Mouse (Mus musculus): ENCODE data around the gene 4933434E20Rik.

Gene 4933434E20Rik

DNA sequence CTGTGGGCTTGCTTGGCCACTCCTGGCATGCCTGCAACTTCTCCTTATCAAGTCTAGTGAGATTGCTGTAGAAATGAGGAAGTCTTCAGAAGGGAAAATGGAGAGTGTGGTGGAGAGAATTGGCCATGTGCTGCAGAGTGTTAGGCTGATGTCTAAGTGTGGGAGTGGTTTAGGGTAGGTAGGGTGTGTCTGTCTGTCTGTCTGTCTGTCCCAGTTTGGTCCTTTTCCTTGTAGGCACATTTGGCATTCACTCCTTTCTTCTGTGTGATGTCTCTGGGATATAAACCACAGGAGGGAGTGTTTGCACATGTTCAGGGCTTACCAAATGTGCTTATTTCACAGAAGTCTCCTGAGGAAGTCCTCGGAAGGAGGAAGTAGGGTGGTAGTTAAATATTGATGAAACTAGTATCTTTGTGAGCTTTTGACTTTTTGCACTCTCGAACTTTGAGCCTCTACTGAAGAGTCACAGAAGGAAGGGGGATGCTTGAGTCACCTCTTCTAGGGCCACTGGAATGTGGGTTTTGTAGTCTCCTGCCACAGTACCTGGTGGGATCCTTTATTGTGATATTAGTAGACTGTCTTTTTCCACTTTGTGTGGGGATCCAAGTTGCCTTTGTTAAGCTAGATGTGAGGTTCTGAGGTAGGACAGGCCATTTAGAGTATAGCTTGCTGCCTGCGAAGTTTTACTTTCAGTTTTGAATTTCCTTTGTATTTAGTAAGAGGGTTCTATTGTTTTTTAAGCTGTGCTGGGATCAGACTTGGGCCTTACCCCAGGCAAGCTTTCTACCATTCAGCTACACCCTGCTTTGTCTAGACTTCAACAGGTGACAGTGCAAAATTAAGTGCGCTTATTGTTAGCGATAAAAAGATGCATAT lies 30.2 kb downstream of the 4933434E20Rik start:
- no peak for DNase-seq

- DNase-seq: no peak
These were observed 31.6 kb downstream of the 4933434E20Rik start for GRCm38 (mm10) chr3:90083034-90083433.

DNA sequence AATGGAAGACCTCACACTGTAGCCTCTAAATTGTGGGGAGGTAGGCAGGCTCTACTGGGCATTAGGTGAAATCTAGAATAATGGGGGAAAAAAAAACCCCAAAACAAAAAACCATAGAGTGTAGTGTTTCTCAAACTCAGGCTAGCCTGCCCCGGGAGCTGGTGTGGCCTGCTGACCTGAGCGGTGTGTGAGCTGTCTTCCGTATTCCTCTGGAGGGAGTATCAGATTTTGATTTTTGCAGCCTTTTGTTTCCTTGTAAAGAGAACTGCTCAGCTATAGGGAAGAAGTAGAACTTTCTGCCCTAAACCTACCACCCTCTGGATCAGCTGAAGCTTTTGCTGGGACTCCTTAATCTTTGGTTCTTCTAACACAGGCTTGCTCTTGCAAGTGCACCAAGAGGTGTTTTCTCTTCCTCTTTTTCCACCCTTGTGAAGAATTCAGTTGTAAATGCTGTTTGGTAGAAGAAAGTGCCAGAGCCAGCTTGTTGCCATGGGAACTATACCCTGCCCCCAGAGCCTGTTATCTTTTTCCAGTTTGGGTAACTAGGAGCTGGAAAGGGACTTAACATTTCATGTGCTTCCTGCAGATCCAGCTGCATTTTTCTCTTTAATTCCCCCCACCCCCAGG lies 32.4 kb downstream of the 4933434E20Rik start:
- DNase-seq: no peak

GRCm38 (mm10) chr3:90084790-90085189 lies 33.4 kb downstream of the 4933434E20Rik start:
- DNase-seq: no peak

GRCm38 (mm10) chr3:90085281-90085680 lies 33.8 kb downstream of the 4933434E20Rik start:
- no peak for DNase-seq

DNA sequence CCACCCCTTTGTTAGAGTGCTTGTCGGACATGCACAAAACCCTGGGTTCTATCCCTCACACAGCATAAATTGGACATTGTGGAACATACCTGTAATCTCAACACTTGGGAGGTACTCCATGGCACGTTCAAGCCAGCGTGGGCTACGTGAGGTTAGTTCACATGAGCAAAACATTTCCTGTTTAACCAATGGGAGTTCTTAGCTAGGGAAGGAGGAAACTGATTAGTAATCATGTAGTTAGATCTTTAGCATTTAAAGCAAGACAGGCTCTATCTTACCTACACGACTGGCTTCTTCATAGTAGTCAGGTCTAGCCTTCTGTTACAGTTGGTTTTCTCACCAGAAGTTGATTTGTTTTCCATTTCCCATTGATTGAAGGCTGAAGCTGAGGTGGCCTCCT lies 34.6 kb downstream of the 4933434E20Rik start:
- no peak for DNase-seq

- no peak for DNase-seq
These were observed 37.2 kb downstream of the 4933434E20Rik start for GRCm38 (mm10) chr3:90088617-90089016.

GRCm38 (mm10) chr3:90090892-90091291 lies 39.5 kb downstream of the 4933434E20Rik start:
- DNase-seq: no peak

- DNase-seq: no peak
These were observed 43.0 kb downstream of the 4933434E20Rik start for GRCm38 (mm10) chr3:90094453-90094852.

- DNase-seq: no peak
These were observed 46.5 kb downstream of the 4933434E20Rik start for GRCm38 (mm10) chr3:90097928-90098327.

DNA sequence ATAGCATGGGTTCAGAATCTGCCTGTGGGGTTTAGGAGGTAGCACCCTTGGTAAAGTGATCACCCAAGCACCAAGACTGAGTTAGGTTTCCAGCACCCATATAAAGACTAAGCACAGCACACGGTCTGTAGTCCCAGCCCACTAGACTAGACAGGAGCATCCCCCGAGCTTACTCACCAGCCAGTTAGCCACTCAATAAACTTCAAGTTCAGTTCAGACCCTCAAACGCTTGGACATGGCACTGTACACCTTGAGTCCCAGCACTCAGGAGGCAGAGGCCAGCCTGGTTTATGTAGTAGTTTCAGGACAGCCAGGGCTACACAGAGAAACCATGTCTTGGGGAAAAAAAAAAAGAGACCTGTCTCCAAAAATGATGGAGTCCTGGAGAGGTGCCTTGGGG lies 49.6 kb downstream of the 4933434E20Rik start:
- DNase-seq: no peak

- no peak for DNase-seq
These were observed 50.2 kb downstream of the 4933434E20Rik start for GRCm38 (mm10) chr3:90101673-90102072.

DNA sequence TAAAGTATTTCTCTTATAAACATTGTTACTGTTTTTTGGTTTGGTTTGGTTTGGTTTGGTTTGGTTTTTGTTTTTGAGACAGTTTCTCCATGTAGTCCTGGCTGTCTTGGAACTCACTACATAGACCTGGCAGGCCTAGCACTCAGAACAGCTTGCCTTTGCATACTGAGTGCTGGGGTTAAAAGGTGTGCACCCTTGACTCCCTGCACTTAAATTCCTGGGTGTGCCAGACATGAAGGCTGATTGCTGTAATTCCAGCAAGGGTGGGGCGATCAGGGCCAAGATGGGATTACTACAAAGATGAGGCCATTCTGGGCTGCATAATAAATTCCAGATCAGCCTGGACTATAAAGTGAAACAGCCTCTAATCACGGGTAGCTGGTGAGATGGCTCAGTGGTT lies 50.8 kb downstream of the 4933434E20Rik start:
- DNase-seq: no peak

DNA sequence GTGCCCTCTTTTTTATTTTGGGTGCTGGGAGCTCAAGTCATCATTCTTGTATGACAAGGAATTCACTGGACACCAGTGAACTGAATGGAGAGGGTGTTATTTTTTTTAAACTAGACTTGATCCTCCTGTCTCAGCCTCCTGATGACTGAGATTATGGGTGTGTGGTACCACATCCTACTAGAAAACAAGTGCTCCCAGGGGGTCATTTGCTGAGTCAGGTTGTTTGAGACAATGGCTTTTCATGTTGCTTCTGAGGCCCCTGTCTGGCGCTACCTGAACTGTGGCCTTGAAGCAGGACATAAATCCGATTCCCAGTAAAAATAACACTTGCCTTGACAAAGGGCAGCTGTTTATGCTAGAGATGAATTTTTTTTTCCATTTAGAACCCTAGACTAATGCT lies 51.7 kb downstream of the 4933434E20Rik start:
- DNase-seq: no peak

DNA sequence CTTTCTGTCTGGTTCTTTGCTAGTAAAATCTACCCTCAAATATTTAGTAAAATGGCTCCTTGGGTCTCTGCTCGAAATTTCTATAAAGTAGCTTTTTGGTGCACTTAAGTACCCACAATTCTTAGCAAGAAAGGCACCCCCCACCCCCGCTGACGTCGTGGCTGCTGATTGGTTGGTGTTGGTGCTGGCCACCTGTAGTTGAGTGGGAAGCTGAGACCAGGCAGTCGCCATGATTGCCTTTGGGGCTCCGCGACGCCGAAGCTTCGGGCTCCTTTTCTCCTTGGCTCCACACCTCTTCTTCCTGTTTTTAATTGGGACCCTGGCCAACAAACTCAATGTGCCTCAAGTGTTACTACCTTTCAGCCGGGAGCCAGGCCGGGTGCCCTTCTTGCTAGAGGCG lies 52.5 kb downstream of the 4933434E20Rik start, which contains the start of gene Nup210l:
Nup210l (plus strand) TSS at position 195 of the 400 bp plus-strand sequence.
- DNase-seq: no peak

DNA sequence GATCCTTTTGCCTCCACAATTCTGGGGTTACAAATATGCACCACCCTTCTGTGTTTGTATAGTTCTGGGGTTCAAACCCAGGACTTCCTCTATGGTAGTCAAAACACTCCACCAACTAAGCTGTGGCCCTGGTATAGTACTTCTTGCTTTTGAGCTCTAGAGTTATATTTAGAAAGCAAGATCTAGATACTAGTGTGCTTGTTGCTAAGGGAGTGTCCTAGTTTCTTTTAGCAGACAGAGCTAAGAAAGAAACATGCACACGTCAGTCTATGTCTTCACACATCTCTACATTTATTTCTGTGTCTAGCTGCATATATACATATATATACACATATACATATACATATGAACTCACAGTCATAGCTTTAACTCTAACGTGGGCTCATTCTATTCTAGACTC lies 60.3 kb downstream of the 4933434E20Rik start:
- no peak for DNase-seq

DNA sequence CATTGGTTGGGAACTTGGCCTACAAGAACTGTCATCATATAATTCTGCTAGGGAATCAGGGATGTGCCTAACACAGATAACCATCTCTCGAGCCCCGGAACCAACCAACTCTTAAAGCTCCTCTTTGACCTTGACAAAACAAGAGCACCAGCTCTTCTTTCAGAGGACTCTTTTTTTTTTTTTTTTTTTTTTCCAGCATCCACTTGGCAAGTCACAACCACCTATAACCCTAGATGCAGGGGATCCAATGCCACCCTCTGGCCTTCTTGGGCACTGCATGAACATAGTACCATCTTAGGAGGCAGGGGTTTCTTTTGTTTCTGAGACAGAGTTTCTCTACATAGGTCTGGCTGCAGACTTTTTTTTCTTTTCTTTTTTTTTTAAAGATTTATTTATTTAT lies 62.9 kb downstream of the 4933434E20Rik start:
- DNase-seq: no peak

- DNase-seq: no peak
These were observed 64.1 kb downstream of the 4933434E20Rik start for GRCm38 (mm10) chr3:90115526-90115925.
